Mouse (Mus musculus): ENCODE data around the gene Epha10. TPM values are rescaled to one million over a fixed set of nuclear protein-coding genes. Genes with fewer than 3 reads are reported as not detected.
A peak's percentile ranks its signal among the peaks of the same experiment; 100 is the strongest.

Gene Epha10
- total and polyA plus RNA-seq, 2 experiments from 2014 or later: 4.0 to 9.6 TPM

GRCm38 (mm10) chr4:124872719-124873118, 8.0 kb upstream of the Epha10 start:
- Histone ChIP-seq H3K36me3 (ENCODE audit: insufficient read depth) (no peaks in the 10 kb centered on the region), H3K9ac (no peak overlapping the region), H3K27me3 (ENCODE audit: insufficient read depth, low read length) (no peaks in the 10 kb centered on the region), H3K4me1 (ENCODE audit: insufficient read depth) (no peaks in the 10 kb centered on the region), H3K4me2 (ENCODE audit: low read depth) (no peak overlapping the region), H3K27ac (ENCODE audit: low read depth, low read length) (no peak overlapping the region), H3K4me3 (ENCODE audit: low read depth, low read length) (no peak overlapping the region), H3K9me3 (ENCODE audit: low read length) (no peaks in the 10 kb centered on the region)
- 92% methylated on average over 1 of the region's 1 CpGs for WGBS
- ATAC-seq (no peak), DNase-seq (no peak)
- peak; percentile 52 for TF ChIP-seq CTCF (IDR thresholded peaks at IDR 0.05; ENCODE audit: low read depth)

- Histone ChIP-seq H3K9ac (peak overlapping the region; percentile 44), H3K9me3 (ENCODE audit: low read length) (no peaks in the 10 kb centered on the region), H3K27me3 (ENCODE audit: insufficient read depth, low read length) (peaks cover 7% of the 10 kb centered on the region), H3K27ac (ENCODE audit: low read depth, low read length) (no peak overlapping the region), H3K36me3 (ENCODE audit: insufficient read depth) (no peaks in the 10 kb centered on the region), H3K4me3 (ENCODE audit: low read depth, low read length) (peak overlapping the region; percentile 55), H3K4me1 (ENCODE audit: insufficient read depth) (peaks cover 4% of the 10 kb centered on the region; the same call in 1 of the 2 replicates), H3K4me2 (ENCODE audit: low read depth) (peak overlapping the region; percentile 78)
- ATAC-seq (peak; percentile 97), DNase-seq (peak; percentile 92)
- WGBS: 2% methylated on average over 37 of the region's 37 CpGs
- peak; percentile 31; the same call in 1 of the 2 replicates for TF ChIP-seq CTCF (IDR thresholded peaks at IDR 0.05; ENCODE audit: low read depth)
These were observed 726 bp downstream of the Epha10 start for GRCm38 (mm10) chr4:124881341-124881908.

DNA sequence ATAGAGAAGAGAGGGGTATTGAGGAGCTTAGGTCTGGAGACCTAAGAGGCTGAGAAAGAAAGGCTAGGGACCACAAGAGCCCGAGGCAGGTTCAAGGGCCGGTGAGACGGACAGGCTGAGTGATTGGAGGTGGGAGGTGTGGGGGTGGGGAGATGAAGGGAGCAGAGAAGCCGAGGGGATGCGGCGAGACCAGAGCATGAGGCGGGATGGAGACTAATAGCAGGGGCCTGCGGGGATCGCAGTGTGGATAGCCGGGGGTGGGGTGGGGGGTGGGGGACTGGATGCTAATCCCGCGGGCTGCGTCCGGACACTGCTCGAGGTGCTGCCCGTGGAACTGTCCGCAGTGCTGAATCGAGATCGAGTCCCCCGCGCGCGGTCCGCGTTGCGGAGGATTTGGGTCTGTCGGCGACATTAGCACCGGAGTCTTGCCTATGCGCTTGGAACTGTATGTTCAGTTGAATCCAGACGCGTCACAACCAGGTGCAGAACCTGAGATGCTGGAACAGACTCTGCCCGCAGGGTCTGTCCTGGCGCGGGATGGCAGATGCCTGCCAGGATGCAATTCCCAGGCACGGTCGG, 1.5 kb downstream of the Epha10 start:
- H3K4me3 ChIP-seq (ENCODE audit: low read depth, low read length): peak overlapping the region; percentile 55
- H3K4me2 ChIP-seq (ENCODE audit: low read depth): peak overlapping the region; percentile 78
- H3K9ac ChIP-seq: peak overlapping the region; percentile 44
- H3K27ac ChIP-seq (ENCODE audit: low read depth, low read length): no peak overlapping the region
- peak; percentile 27 for DNase-seq
- H3K36me3 ChIP-seq (ENCODE audit: insufficient read depth): no peaks in the 10 kb centered on the region
- peaks cover 4% of the 10 kb centered on the region; the same call in 1 of the 2 replicates for H3K4me1 ChIP-seq (ENCODE audit: insufficient read depth)
- H3K9me3 ChIP-seq (ENCODE audit: low read length): no peaks in the 10 kb centered on the region
- ATAC-seq: peak; percentile 0; the same call in 1 of the 2 replicates
- WGBS: under 1% methylated on average over 37 of the region's 37 CpGs
- peaks cover 7% of the 10 kb centered on the region for H3K27me3 ChIP-seq (ENCODE audit: insufficient read depth, low read length)
- TF ChIP-seq CTCF (IDR thresholded peaks at IDR 0.05; ENCODE audit: low read depth): no peak

- H3K36me3 ChIP-seq (ENCODE audit: insufficient read depth): no peaks in the 10 kb centered on the region
- no peak overlapping the region for H3K27ac ChIP-seq (ENCODE audit: low read depth, low read length)
- H3K27me3 ChIP-seq (ENCODE audit: insufficient read depth, low read length): peaks cover 6% of the 10 kb centered on the region
- TF ChIP-seq CTCF (IDR thresholded peaks at IDR 0.05; ENCODE audit: low read depth): no peak
- 66% methylated on average over 7 of the region's 7 CpGs for WGBS
- H3K9ac ChIP-seq: no peak overlapping the region
- ATAC-seq (no peak), DNase-seq (no peak)
- no peaks in the 10 kb centered on the region for H3K4me1 ChIP-seq (ENCODE audit: insufficient read depth)
- H3K4me2 ChIP-seq (ENCODE audit: low read depth): no peak overlapping the region
- H3K4me3 ChIP-seq (ENCODE audit: low read depth, low read length): no peak overlapping the region
- H3K9me3 ChIP-seq (ENCODE audit: low read length): no peaks in the 10 kb centered on the region
These were observed 8.0 kb downstream of the Epha10 start for GRCm38 (mm10) chr4:124888702-124889101.

DNA sequence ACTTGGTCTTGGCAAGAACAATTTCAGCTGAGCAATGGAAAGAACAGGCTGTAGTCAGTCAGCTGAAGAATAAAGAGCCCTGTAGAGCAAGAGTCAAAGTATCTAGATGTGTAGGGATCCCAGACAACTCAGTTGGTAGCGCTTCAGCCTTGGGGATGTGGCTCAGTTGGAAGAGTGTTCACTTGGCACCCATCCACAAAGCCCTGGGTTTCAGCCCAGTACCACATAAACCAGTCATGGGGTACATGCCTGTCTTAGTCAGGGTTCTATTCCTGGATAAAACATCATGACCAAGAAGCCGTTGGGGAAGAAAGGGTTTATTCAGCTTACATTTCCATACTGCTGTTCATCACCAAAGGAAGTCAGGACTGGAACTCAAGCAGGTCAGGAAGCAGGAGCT, 9.2 kb downstream of the Epha10 start:
- peaks cover 6% of the 10 kb centered on the region for H3K27me3 ChIP-seq (ENCODE audit: insufficient read depth, low read length)
- no peak overlapping the region for H3K4me3 ChIP-seq (ENCODE audit: low read depth, low read length)
- H3K9me3 ChIP-seq (ENCODE audit: low read length): no peaks in the 10 kb centered on the region
- H3K4me2 ChIP-seq (ENCODE audit: low read depth): no peak overlapping the region
- DNase-seq: no peak
- H3K27ac ChIP-seq (ENCODE audit: low read depth, low read length): no peak overlapping the region
- no peaks in the 10 kb centered on the region for H3K36me3 ChIP-seq (ENCODE audit: insufficient read depth)
- ATAC-seq: no peak
- no peak overlapping the region for H3K9ac ChIP-seq
- no peak for TF ChIP-seq CTCF (IDR thresholded peaks at IDR 0.05; ENCODE audit: low read depth)
- H3K4me1 ChIP-seq (ENCODE audit: insufficient read depth): no peaks in the 10 kb centered on the region
- 65% methylated on average over 2 of the region's 2 CpGs for WGBS

GRCm38 (mm10) chr4:124890831-124891230, 10.1 kb downstream of the Epha10 start:
- no peak overlapping the region for H3K4me3 ChIP-seq (ENCODE audit: low read depth, low read length)
- H3K27ac ChIP-seq (ENCODE audit: low read depth, low read length): no peak overlapping the region
- no peak overlapping the region for H3K9ac ChIP-seq
- no peak for ATAC-seq
- H3K4me1 ChIP-seq (ENCODE audit: insufficient read depth): no peaks in the 10 kb centered on the region
- TF ChIP-seq CTCF (IDR thresholded peaks at IDR 0.05; ENCODE audit: low read depth): no peak
- no peaks in the 10 kb centered on the region for H3K9me3 ChIP-seq (ENCODE audit: low read length)
- no peak overlapping the region for H3K4me2 ChIP-seq (ENCODE audit: low read depth)
- H3K36me3 ChIP-seq (ENCODE audit: insufficient read depth): no peaks in the 10 kb centered on the region
- H3K27me3 ChIP-seq (ENCODE audit: insufficient read depth, low read length): peaks cover 9% of the 10 kb centered on the region
- DNase-seq: no peak
- 70% methylated on average over 5 of the region's 5 CpGs for WGBS

DNA sequence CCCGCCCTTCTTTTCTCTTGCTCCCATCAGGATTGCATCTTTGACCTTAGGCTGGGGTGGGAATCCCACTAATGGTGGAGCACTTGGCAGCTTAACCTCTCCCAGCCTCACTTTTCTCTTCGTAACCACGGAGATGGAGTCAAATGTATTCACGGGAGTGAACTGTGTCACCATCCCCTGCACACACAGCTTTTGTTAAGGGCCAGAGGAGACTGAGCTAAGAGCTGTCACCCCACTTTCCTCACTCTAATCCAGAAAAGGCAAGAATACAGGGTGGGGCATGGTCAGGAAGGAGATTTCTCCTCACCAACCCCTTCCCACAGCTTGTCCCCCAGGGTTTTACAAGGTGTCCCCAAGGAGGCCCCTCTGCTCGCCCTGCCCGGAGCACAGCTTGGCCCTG, 13.1 kb downstream of the Epha10 start:
- Histone ChIP-seq H3K27ac (ENCODE audit: low read depth, low read length) (no peak overlapping the region), H3K4me3 (ENCODE audit: low read depth, low read length) (peak overlapping the region; percentile 55), H3K36me3 (ENCODE audit: insufficient read depth) (no peaks in the 10 kb centered on the region), H3K27me3 (ENCODE audit: insufficient read depth, low read length) (peaks cover 17% of the 10 kb centered on the region), H3K9me3 (ENCODE audit: low read length) (no peaks in the 10 kb centered on the region), H3K9ac (peak overlapping the region; percentile 64; the same call in 1 of the 2 replicates), H3K4me1 (ENCODE audit: insufficient read depth) (no peaks in the 10 kb centered on the region), H3K4me2 (ENCODE audit: low read depth) (peak overlapping the region; percentile 80)
- 26% methylated on average over 6 of the region's 6 CpGs for WGBS
- DNase-seq: no peak
- peak; percentile 45; the same call in 1 of the 2 replicates for ATAC-seq
- no peak for TF ChIP-seq CTCF (IDR thresholded peaks at IDR 0.05; ENCODE audit: low read depth)
